Mouse (Mus musculus): ENCODE data around the gene Nxnl1.

Gene Nxnl1

GRCm38 (mm10) chr8:71515043-71515442 lies 51.4 kb downstream of the Nxnl1 start:
- DNase-seq (ENCODE audit: low spot score) = no peak

- DNase-seq (ENCODE audit: low spot score) = no peak
Measured at GRCm38 (mm10) chr8:71513018-71513754, 53.2 kb downstream of the Nxnl1 start.

GRCm38 (mm10) chr8:71511644-71512043 lies 54.8 kb downstream of the Nxnl1 start, which contains the start of gene Plvap:
Gene Plvap (minus strand): TSS chr8:71511752.
- no peak for DNase-seq (ENCODE audit: low spot score)

Data from ovary, postnatal 14 days (tissue).